Mouse (Mus musculus): Measurements from ENCODE around the gene Spg7. TPM values are rescaled to one million over a fixed set of nuclear protein-coding genes. Genes with fewer than 3 reads are reported as not detected.
A peak's percentile ranks its signal among the peaks of the same experiment; 100 is the strongest.

Spg7 gene
- polyA plus RNA-seq, 1 experiment from 2014 or later, result 51.8 TPM

GRCm38 (mm10) chr8:123077213-123077612 is 14.5 kb downstream of the Spg7 start:
- WGBS, result 93% methylated on average over 6 of the region's 6 CpGs
- no peaks in the 10 kb centered on the region for H3K9me3 ChIP-seq (ENCODE audit: control insufficient read depth, low read length)
- H3K9ac ChIP-seq (replicated peaks; ENCODE audit: low read depth, low read length), result no peak overlapping the region
- H3K36me3 ChIP-seq (ENCODE audit: control insufficient read depth, insufficient read depth), result peaks cover 25% of the 10 kb centered on the region
- no peaks in the 10 kb centered on the region for H3K4me1 ChIP-seq (replicated peaks; ENCODE audit: control insufficient read depth, insufficient read depth, low read length)
- H3K4me3 ChIP-seq (replicated peaks; ENCODE audit: low read length), result no peak overlapping the region
- no peak overlapping the region for H3K4me2 ChIP-seq (ENCODE audit: low read length)
- ATAC-seq, result no peak
- no peaks in the 10 kb centered on the region for H3K27me3 ChIP-seq (replicated peaks; ENCODE audit: control insufficient read depth, insufficient read depth, low read length)
- no peak overlapping the region for H3K27ac ChIP-seq (ENCODE audit: low read length)

DNA sequence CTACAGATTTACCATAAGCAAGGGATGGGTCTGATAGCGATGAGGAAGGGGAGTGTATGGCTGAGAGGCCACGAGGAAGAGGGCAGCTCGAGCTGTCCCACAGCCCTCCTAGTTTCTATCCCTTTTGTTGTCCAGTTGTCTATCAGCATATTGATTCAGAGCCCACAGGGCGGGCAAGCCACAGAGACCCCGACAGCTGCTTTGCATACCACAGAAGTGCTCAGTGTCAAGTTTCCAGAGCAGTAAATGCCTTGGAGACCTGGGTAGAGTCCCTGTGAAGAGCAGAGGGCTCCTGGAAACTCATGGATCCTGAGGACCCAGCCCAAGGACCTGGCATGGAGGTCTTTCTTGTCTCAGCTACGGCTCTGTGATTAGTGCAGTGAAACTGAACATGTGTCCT is 20.3 kb downstream of the Spg7 start:
- H3K9ac ChIP-seq (replicated peaks; ENCODE audit: low read depth, low read length), result no peak overlapping the region
- no peak overlapping the region for H3K4me2 ChIP-seq (ENCODE audit: low read length)
- no peaks in the 10 kb centered on the region for H3K4me1 ChIP-seq (replicated peaks; ENCODE audit: control insufficient read depth, insufficient read depth, low read length)
- peaks cover 15% of the 10 kb centered on the region for H3K36me3 ChIP-seq (ENCODE audit: control insufficient read depth, insufficient read depth)
- H3K4me3 ChIP-seq (replicated peaks; ENCODE audit: low read length), result no peak overlapping the region
- H3K27me3 ChIP-seq (replicated peaks; ENCODE audit: control insufficient read depth, insufficient read depth, low read length), result no peaks in the 10 kb centered on the region
- H3K27ac ChIP-seq (ENCODE audit: low read length), result no peak overlapping the region
- H3K9me3 ChIP-seq (ENCODE audit: control insufficient read depth, low read length), result no peaks in the 10 kb centered on the region
- WGBS, result 86% methylated on average over 6 of the region's 6 CpGs
- ATAC-seq, result no peak

- Histone ChIP-seq H3K36me3 (ENCODE audit: control insufficient read depth, insufficient read depth) (peaks cover 15% of the 10 kb centered on the region), H3K4me1 (replicated peaks; ENCODE audit: control insufficient read depth, insufficient read depth, low read length) (no peaks in the 10 kb centered on the region), H3K9ac (replicated peaks; ENCODE audit: low read depth, low read length) (no peak overlapping the region), H3K4me2 (ENCODE audit: low read length) (no peak overlapping the region), H3K4me3 (replicated peaks; ENCODE audit: low read length) (no peak overlapping the region), H3K27ac (ENCODE audit: low read length) (no peak overlapping the region), H3K9me3 (ENCODE audit: control insufficient read depth, low read length) (no peaks in the 10 kb centered on the region), H3K27me3 (replicated peaks; ENCODE audit: control insufficient read depth, insufficient read depth, low read length) (no peaks in the 10 kb centered on the region)
- no peak for ATAC-seq
- 82% methylated on average over 12 of the region's 12 CpGs for WGBS
Observed at GRCm38 (mm10) chr8:123083610-123084009, 20.9 kb downstream of the Spg7 start.

DNA sequence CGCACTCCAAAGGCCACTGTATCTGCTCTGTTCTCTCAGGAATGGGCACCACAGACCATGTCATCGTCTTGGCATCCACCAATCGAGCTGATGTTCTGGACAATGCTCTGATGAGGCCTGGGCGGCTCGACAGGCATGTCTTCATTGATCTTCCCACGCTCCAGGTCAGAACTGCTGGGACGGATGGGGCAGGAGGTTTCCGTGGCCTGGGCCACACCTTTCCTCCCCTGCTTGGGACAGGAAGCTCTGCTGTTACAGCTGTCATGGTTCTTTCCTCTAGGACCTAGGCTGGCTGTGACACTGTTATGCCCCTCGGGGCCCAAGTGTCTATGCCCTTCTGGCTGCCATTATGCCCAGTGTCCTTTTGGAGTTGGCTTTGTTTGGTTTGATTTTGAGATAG is 24.5 kb downstream of the Spg7 start:
- WGBS, result 93% methylated on average over 9 of the region's 9 CpGs
- no peak overlapping the region for H3K4me2 ChIP-seq (ENCODE audit: low read length)
- no peaks in the 10 kb centered on the region for H3K4me1 ChIP-seq (replicated peaks; ENCODE audit: control insufficient read depth, insufficient read depth, low read length)
- H3K9ac ChIP-seq (replicated peaks; ENCODE audit: low read depth, low read length), result no peak overlapping the region
- H3K27me3 ChIP-seq (replicated peaks; ENCODE audit: control insufficient read depth, insufficient read depth, low read length), result no peaks in the 10 kb centered on the region
- peaks cover 33% of the 10 kb centered on the region for H3K36me3 ChIP-seq (ENCODE audit: control insufficient read depth, insufficient read depth)
- no peak overlapping the region for H3K27ac ChIP-seq (ENCODE audit: low read length)
- H3K9me3 ChIP-seq (ENCODE audit: control insufficient read depth, low read length), result no peaks in the 10 kb centered on the region
- H3K4me3 ChIP-seq (replicated peaks; ENCODE audit: low read length), result no peak overlapping the region
- ATAC-seq, result no peak

GRCm38 (mm10) chr8:123097216-123097615 is 34.5 kb downstream of the Spg7 start:
- Histone ChIP-seq H3K4me3 (replicated peaks; ENCODE audit: low read length) (no peak overlapping the region), H3K27ac (ENCODE audit: low read length) (no peak overlapping the region), H3K36me3 (ENCODE audit: control insufficient read depth, insufficient read depth) (peaks cover 17% of the 10 kb centered on the region; the same call in 1 of the 2 replicates), H3K4me1 (replicated peaks; ENCODE audit: control insufficient read depth, insufficient read depth, low read length) (peaks cover 3% of the 10 kb centered on the region), H3K27me3 (replicated peaks; ENCODE audit: control insufficient read depth, insufficient read depth, low read length) (no peaks in the 10 kb centered on the region), H3K4me2 (ENCODE audit: low read length) (no peak overlapping the region), H3K9me3 (ENCODE audit: control insufficient read depth, low read length) (no peaks in the 10 kb centered on the region), H3K9ac (replicated peaks; ENCODE audit: low read depth, low read length) (no peak overlapping the region)
- 90% methylated on average over 11 of the region's 11 CpGs for WGBS
- no peak for ATAC-seq

GRCm38 (mm10) chr8:123097786-123098584 is 35.2 kb downstream of the Spg7 start:
- H3K4me2 ChIP-seq (ENCODE audit: low read length), result no peak overlapping the region
- H3K9me3 ChIP-seq (ENCODE audit: control insufficient read depth, low read length), result no peaks in the 10 kb centered on the region
- no peak for ATAC-seq
- H3K27me3 ChIP-seq (replicated peaks; ENCODE audit: control insufficient read depth, insufficient read depth, low read length), result no peaks in the 10 kb centered on the region
- no peak overlapping the region for H3K27ac ChIP-seq (ENCODE audit: low read length)
- WGBS, result 73% methylated on average over 12 of the region's 12 CpGs
- no peak overlapping the region for H3K9ac ChIP-seq (replicated peaks; ENCODE audit: low read depth, low read length)
- H3K4me1 ChIP-seq (replicated peaks; ENCODE audit: control insufficient read depth, insufficient read depth, low read length), result peaks cover 3% of the 10 kb centered on the region
- no peak overlapping the region for H3K4me3 ChIP-seq (replicated peaks; ENCODE audit: low read length)
- H3K36me3 ChIP-seq (ENCODE audit: control insufficient read depth, insufficient read depth), result peaks cover 16% of the 10 kb centered on the region; the same call in 1 of the 2 replicates

- H3K9ac ChIP-seq (replicated peaks; ENCODE audit: low read depth, low read length), result no peak overlapping the region
- H3K4me1 ChIP-seq (replicated peaks; ENCODE audit: control insufficient read depth, insufficient read depth, low read length), result peaks cover 12% of the 10 kb centered on the region
- no peaks in the 10 kb centered on the region for H3K27me3 ChIP-seq (replicated peaks; ENCODE audit: control insufficient read depth, insufficient read depth, low read length)
- H3K4me2 ChIP-seq (ENCODE audit: low read length), result no peak overlapping the region
- peaks cover 16% of the 10 kb centered on the region for H3K36me3 ChIP-seq (ENCODE audit: control insufficient read depth, insufficient read depth)
- no peak overlapping the region for H3K4me3 ChIP-seq (replicated peaks; ENCODE audit: low read length)
- no peak overlapping the region for H3K27ac ChIP-seq (ENCODE audit: low read length)
- WGBS, result 63% methylated on average over 8 of the region's 8 CpGs
- no peak for ATAC-seq
- H3K9me3 ChIP-seq (ENCODE audit: control insufficient read depth, low read length), result no peaks in the 10 kb centered on the region
Observed at GRCm38 (mm10) chr8:123100288-123100687, 37.5 kb downstream of the Spg7 start.

DNA sequence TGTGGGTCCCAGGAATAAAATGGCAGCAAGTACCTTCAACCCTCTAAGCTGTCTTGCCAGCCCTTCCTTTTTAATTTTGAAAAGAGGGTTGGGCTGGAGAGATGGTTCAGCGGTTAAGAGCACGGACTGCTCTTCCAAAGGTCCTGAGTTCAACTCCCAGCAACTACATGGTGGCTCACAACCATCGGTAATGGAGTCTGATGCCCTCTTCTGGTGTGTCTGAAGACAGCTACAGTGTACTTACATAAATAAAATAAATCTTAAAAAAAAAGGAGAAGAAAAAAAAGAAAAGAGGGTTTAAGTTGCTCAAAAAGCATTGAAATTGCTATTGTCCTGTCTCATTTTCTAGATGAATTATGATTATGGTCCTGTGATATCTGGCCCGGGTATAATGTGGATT is 38.5 kb downstream of the Spg7 start:
- WGBS, result 86% methylated on average over 4 of the region's 4 CpGs
- no peak overlapping the region for H3K27ac ChIP-seq (ENCODE audit: low read length)
- no peak overlapping the region for H3K9ac ChIP-seq (replicated peaks; ENCODE audit: low read depth, low read length)
- ATAC-seq, result no peak
- peaks cover 12% of the 10 kb centered on the region for H3K4me1 ChIP-seq (replicated peaks; ENCODE audit: control insufficient read depth, insufficient read depth, low read length)
- no peaks in the 10 kb centered on the region for H3K27me3 ChIP-seq (replicated peaks; ENCODE audit: control insufficient read depth, insufficient read depth, low read length)
- H3K9me3 ChIP-seq (ENCODE audit: control insufficient read depth, low read length), result no peaks in the 10 kb centered on the region
- H3K4me3 ChIP-seq (replicated peaks; ENCODE audit: low read length), result no peak overlapping the region
- H3K36me3 ChIP-seq (ENCODE audit: control insufficient read depth, insufficient read depth), result peaks cover 19% of the 10 kb centered on the region
- H3K4me2 ChIP-seq (ENCODE audit: low read length), result no peak overlapping the region; the same call in 1 of the 2 replicates

DNA sequence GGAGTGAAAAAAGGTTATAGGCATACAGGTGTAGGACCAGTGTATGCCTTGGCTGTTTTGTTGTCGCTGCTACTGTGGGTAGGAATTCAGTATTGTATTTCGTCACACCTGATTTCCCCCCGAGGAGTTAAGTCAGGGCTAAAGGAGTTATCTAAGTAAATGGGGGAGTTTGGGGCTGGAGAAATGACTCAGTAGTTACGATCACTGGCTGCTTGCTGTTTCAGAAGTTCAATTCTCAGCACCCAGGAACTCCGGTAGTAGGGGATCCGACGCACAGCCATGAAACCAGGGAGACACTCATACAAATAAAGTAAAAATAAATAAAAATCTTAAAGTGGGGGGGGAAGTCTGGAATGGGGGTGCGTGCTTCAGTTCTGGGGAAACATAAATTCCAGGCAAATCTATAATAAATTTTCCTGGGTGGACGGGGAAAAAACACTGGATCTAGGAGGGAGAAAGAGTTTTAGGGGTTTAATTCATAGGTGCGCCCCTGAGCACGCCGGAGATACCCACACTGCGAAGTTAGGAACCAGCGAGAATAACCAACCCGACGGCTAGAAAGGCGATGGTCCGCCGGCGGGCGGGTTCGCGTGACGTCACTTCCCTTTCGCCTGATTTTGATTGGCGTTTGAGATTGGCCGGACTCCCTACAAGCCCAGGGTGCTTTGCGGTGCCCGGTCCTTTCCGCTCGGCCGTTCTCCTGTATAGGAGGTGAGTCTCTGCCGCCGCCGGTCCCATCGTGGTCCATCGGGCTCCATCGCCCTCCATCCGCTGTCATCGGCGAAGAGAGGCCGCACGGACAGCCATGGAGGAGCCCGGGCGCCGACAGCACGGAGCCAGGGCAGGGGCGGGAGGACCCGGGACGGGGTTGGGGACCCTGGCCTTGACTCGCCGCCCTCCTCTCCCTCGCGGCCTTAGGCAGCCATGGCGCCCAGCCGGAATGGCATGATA is 39.3 kb downstream of the Spg7 start, which contains the start of gene Rpl13:
TSS of gene Rpl13 (plus strand) at position 616 of the 951 bp plus-strand sequence.
- Histone ChIP-seq H3K4me1 (replicated peaks; ENCODE audit: control insufficient read depth, insufficient read depth, low read length) (peaks cover 12% of the 10 kb centered on the region), H3K4me2 (ENCODE audit: low read length) (peak within 1 kb of the TSS; percentile 88), H3K36me3 (ENCODE audit: control insufficient read depth, insufficient read depth) (peaks cover 19% of the 10 kb centered on the region), H3K27me3 (replicated peaks; ENCODE audit: control insufficient read depth, insufficient read depth, low read length) (no peaks in the 10 kb centered on the region), H3K27ac (ENCODE audit: low read length) (peak within 1 kb of the TSS; percentile 92), H3K9ac (replicated peaks; ENCODE audit: low read depth, low read length) (peak within 1 kb of the TSS; percentile 89), H3K4me3 (replicated peaks; ENCODE audit: low read length) (peak within 1 kb of the TSS; percentile 86), H3K9me3 (ENCODE audit: control insufficient read depth, low read length) (no peaks in the 10 kb centered on the region)
- peak; percentile 97 for ATAC-seq
- 1% methylated on average over 56 of the region's 56 CpGs for WGBS

Data from forebrain, embryonic 16.5 days (tissue).